Comparison of ENCODE assay signal across 8 mouse cellular contexts in genomic region chr13:108158465-108159240, GRCm38 (mm10). TPM values are rescaled to one million over a fixed set of nuclear protein-coding genes. Genes with fewer than 3 reads are reported as not detected.
DNase-seq lines count a peak whose midpoint lies in the region; ATAC-seq and TF ChIP-seq lines count a peak whose summit lies in the region.

Ndufaf2 (minus strand) TSS chr13:108158623.
Ercc8 (plus strand) TSS chr13:108158731.

- H3K4me2 ChIP-seq in forebrain, embryonic 13.5 days = peak within 1 kb of the TSS; percentile 89
- peak within 1 kb of the TSS; percentile 91 for H3K4me2 ChIP-seq in liver, postnatal 0 days (ENCODE audit: low read depth, low read length)
- H3K4me2 ChIP-seq in neural tube, embryonic 14.5 days (ENCODE audit: low read depth, low read length) = peak within 1 kb of the TSS; percentile 79

- peaks cover 4% of the 10 kb centered on the region for H3K36me3 ChIP-seq in ES-Bruce4 (ENCODE audit: control insufficient read depth, insufficient read depth, low read length, poor library complexity, severe bottlenecking)
- H3K36me3 ChIP-seq in forebrain, embryonic 13.5 days (ENCODE audit: poor library complexity, severe bottlenecking) = peaks cover 16% of the 10 kb centered on the region
- peaks cover 5% of the 10 kb centered on the region for H3K36me3 ChIP-seq in liver, postnatal 0 days (replicated peaks; ENCODE audit: insufficient read depth, low read length)
- no peaks in the 10 kb centered on the region; the same call in 1 of the 2 replicates for H3K36me3 ChIP-seq in neural tube, embryonic 14.5 days (ENCODE audit: control insufficient read depth, insufficient read depth, low read length)

- peak within 1 kb of the TSS; percentile 55 for H3K9ac ChIP-seq in ES-Bruce4 (ENCODE audit: low read depth, poor library complexity, severe bottlenecking)
- peak within 1 kb of the TSS; percentile 79 for H3K9ac ChIP-seq in forebrain, embryonic 13.5 days
- H3K9ac ChIP-seq in liver, postnatal 0 days (replicated peaks) = peak within 1 kb of the TSS; percentile 66
- H3K9ac ChIP-seq in neural tube, embryonic 14.5 days (replicated peaks; ENCODE audit: low read depth, low read length) = peak within 1 kb of the TSS; percentile 63

- WGBS in forebrain, embryonic 13.5 days = under 1% methylated on average over 47 of the region's 47 CpGs
- under 1% methylated on average over 47 of the region's 47 CpGs for WGBS in large intestine, adult 2 months
- WGBS in liver, postnatal 0 days (ENCODE audit: insufficient replicate concordance) = under 1% methylated on average over 47 of the region's 47 CpGs
- under 1% methylated on average over 47 of the region's 47 CpGs for WGBS in neural tube, embryonic 14.5 days

- TF ChIP-seq CTCF in ES-Bruce4 (IDR thresholded peaks at IDR 0.05; ENCODE audit: low read depth, low read length) = no peak
- no peak for TF ChIP-seq CTCF in liver, postnatal 0 days (IDR thresholded peaks at IDR 0.05; ENCODE audit: low read depth)

- peaks cover 1% of the 10 kb centered on the region for H3K4me1 ChIP-seq in ES-Bruce4 (ENCODE audit: control insufficient read depth, insufficient read depth, low read length)
- peaks cover 16% of the 10 kb centered on the region for H3K4me1 ChIP-seq in forebrain, embryonic 13.5 days
- peaks cover 5% of the 10 kb centered on the region; the same call in 1 of the 2 replicates for H3K4me1 ChIP-seq in liver, postnatal 0 days (ENCODE audit: insufficient read depth)
- peaks cover 11% of the 10 kb centered on the region for H3K4me1 ChIP-seq in neural tube, embryonic 14.5 days (ENCODE audit: control insufficient read depth, insufficient read depth, low read length)

- peak; percentile 95 for ATAC-seq in cerebellum, adult (ENCODE audit: insufficient number of reproducible peaks, low FRiP score, low TSS enrichment)
- peak; percentile 99 for ATAC-seq in forebrain, embryonic 13.5 days
- peak; percentile 98 for ATAC-seq in liver, postnatal 0 days
- ATAC-seq in neural tube, embryonic 14.5 days (ENCODE audit: low read depth) = peak; percentile 99

- no peak within 1 kb of the TSS for H3K27ac ChIP-seq in ES-Bruce4 (ENCODE audit: insufficient read depth, low read length)
- H3K27ac ChIP-seq in forebrain, embryonic 13.5 days = no peak within 1 kb of the TSS
- H3K27ac ChIP-seq in liver, postnatal 0 days (ENCODE audit: low read depth) = peak within 1 kb of the TSS; percentile 60; the same call in 1 of the 2 replicates
- H3K27ac ChIP-seq in neural tube, embryonic 14.5 days (ENCODE audit: low read depth, low read length) = peak within 1 kb of the TSS; percentile 39; the same call in 1 of the 2 replicates

- TF ChIP-seq EP300 in ES-Bruce4 (IDR thresholded peaks at IDR 0.05; ENCODE audit: insufficient read depth, low read depth, low read length) = no peak
- no peak for TF ChIP-seq EP300 in liver, postnatal 0 days (IDR thresholded peaks at IDR 0.05; ENCODE audit: low read depth)

- peak within 1 kb of the TSS; percentile 87 for H3K4me3 ChIP-seq in ES-Bruce4 (ENCODE audit: low read depth, low read length)
- peak within 1 kb of the TSS; percentile 88 for H3K4me3 ChIP-seq in forebrain, embryonic 13.5 days
- H3K4me3 ChIP-seq in liver, postnatal 0 days (ENCODE audit: low read depth, low read length) = peak within 1 kb of the TSS; percentile 92
- H3K4me3 ChIP-seq in neural tube, embryonic 14.5 days (ENCODE audit: low read depth, low read length) = peak within 1 kb of the TSS; percentile 83

- H3K9me3 ChIP-seq in ES-Bruce4 (replicated peaks; ENCODE audit: control insufficient read depth, insufficient read depth, low read length, poor library complexity, severe bottlenecking) = no peaks in the 10 kb centered on the region
- no peaks in the 10 kb centered on the region for H3K9me3 ChIP-seq in forebrain, embryonic 13.5 days (replicated peaks)
- no peaks in the 10 kb centered on the region for H3K9me3 ChIP-seq in liver, postnatal 0 days (ENCODE audit: low read length)
- H3K9me3 ChIP-seq in neural tube, embryonic 14.5 days (ENCODE audit: control insufficient read depth, low read length) = no peaks in the 10 kb centered on the region

- H3K27me3 ChIP-seq in ES-Bruce4 (ENCODE audit: control insufficient read depth, insufficient read depth, low read length, poor library complexity, severe bottlenecking) = no peaks in the 10 kb centered on the region
- no peaks in the 10 kb centered on the region for H3K27me3 ChIP-seq in forebrain, embryonic 13.5 days
- H3K27me3 ChIP-seq in liver, postnatal 0 days (ENCODE audit: insufficient read depth, low read length) = no peaks in the 10 kb centered on the region
- no peaks in the 10 kb centered on the region for H3K27me3 ChIP-seq in neural tube, embryonic 14.5 days (ENCODE audit: control insufficient read depth, insufficient read depth, low read length)

- intact Hi-C loops in heart, postnatal 10 days (cut with DNase I) = loop anchor here (10.0 kb wide), 1 partner anchor 414 kb away; no protein-coding TSS in a partner anchor

- peak; percentile 97 to 98 for DNase-seq in heart, postnatal 10 days
- peak; percentile 75 for DNase-seq in large intestine, adult 2 months (ENCODE audit: low read depth, low spot score)
- DNase-seq in liver, postnatal 0 days = peak; percentile 99
- peak; percentile 100 for DNase-seq in testis, postnatal 10 days (ENCODE audit: low spot score)

- TF ChIP-seq POLR2A in ES-Bruce4 (IDR thresholded peaks at IDR 0.05; ENCODE audit: insufficient read depth, low read length) = peak; percentile 86

RNA-seq across cellular contexts. Expression of gene Ndufaf2, which starts in this region (rescaled TPM):
- polyA plus RNA-seq in ES-Bruce4 (2011; ENCODE audit: insufficient read depth, insufficient read length, low read depth, missing spikeins) = 77.4 and 103 TPM in 2 replicates
- 85.9 and 88.7 TPM in 2 replicates for polyA plus RNA-seq in forebrain, embryonic 13.5 days (2015; fragmentation: Nextera tagmentation; extraction: Ambion mirVana)
- 10 to 100 TPM; 24.2 to 25.1 TPM for total RNA-seq in heart, postnatal 10 days (2021)
- 6.9 and 7.1 TPM in 2 replicates for polyA plus RNA-seq in large intestine, adult 2 months (2012; rRNA removed)
- 39.5 and 40.5 TPM in 2 replicates for polyA plus RNA-seq in liver, postnatal 0 days (2015; fragmentation: Nextera tagmentation; extraction: Ambion mirVana)
- 64.9 and 79.3 TPM in 2 replicates for polyA plus RNA-seq in neural tube, embryonic 14.5 days (2014; fragmentation: Nextera tagmentation; extraction: Ambion mirVana)

RNA-seq across cellular contexts. Expression of gene Ercc8, which starts in this region (rescaled TPM):
- 19.1 and 19.8 TPM in 2 replicates for polyA plus RNA-seq in ES-Bruce4 (2011; ENCODE audit: insufficient read depth, insufficient read length, low read depth, missing spikeins)
- 25.6 and 27.8 TPM in 2 replicates for polyA plus RNA-seq in forebrain, embryonic 13.5 days (2015; fragmentation: Nextera tagmentation; extraction: Ambion mirVana)
- 10 to 100 TPM; 12.9 to 15.2 TPM for total RNA-seq in heart, postnatal 10 days (2021)
- polyA plus RNA-seq in large intestine, adult 2 months (2012; rRNA removed) = 8.3 and 9.0 TPM in 2 replicates
- polyA plus RNA-seq in liver, postnatal 0 days (2015; fragmentation: Nextera tagmentation; extraction: Ambion mirVana) = 3.9 and 4.9 TPM in 2 replicates
- polyA plus RNA-seq in neural tube, embryonic 14.5 days (2014; fragmentation: Nextera tagmentation; extraction: Ambion mirVana) = 31.3 and 37.5 TPM in 2 replicates

Comparison
In these comparisons a context has a peak if more than half of its experiments do, and no peak if none do; other contexts are left out.
1. H3K27ac ChIP-seq: peak in liver, postnatal 0 days (single experiment) and neural tube, embryonic 14.5 days (single experiment); none in ES-Bruce4 (single experiment) and forebrain, embryonic 13.5 days (single experiment).
2. Peak in every context shown above with its lines, with median percentiles within 50 percentile points of each other: H3K4me3 ChIP-seq, H3K9ac ChIP-seq, ATAC-seq, H3K4me2 ChIP-seq and DNase-seq.